In genomic region chr2:120866561-120866960, GRCm38 (mm10) we compare ENCODE assay signal across 8 mouse cellular contexts. TPM values are rescaled to one million over a fixed set of nuclear protein-coding genes. Genes with fewer than 3 reads are reported as not detected.
DNase-seq lines count a peak whose midpoint lies in the region; ATAC-seq and TF ChIP-seq lines count a peak whose summit lies in the region.

No protein-coding gene starts in this region.

- no peaks in the 10 kb centered on the region for H3K79me2 ChIP-seq in heart, adult 2 months (replicated peaks; ENCODE audit: control insufficient read depth, insufficient read depth, low read length)

- H3K9ac ChIP-seq in heart, adult 2 months (ENCODE audit: low read depth, low read length) = no peak overlapping the region
- no peak overlapping the region for H3K9ac ChIP-seq in midbrain, embryonic 14.5 days (replicated peaks; ENCODE audit: low read length)
- no peak overlapping the region for H3K9ac ChIP-seq in midbrain, embryonic 13.5 days (replicated peaks)

- peaks cover 9% of the 10 kb centered on the region for H3K36me3 ChIP-seq in heart, adult 2 months (ENCODE audit: control insufficient read depth, insufficient read depth, low read length)
- H3K36me3 ChIP-seq in midbrain, embryonic 14.5 days (ENCODE audit: control insufficient read depth, insufficient read depth, low read length) = peaks cover 70% of the 10 kb centered on the region
- peaks cover 73% of the 10 kb centered on the region for H3K36me3 ChIP-seq in midbrain, embryonic 13.5 days

- H3K4me2 ChIP-seq in midbrain, embryonic 14.5 days (ENCODE audit: low read length) = no peak overlapping the region
- H3K4me2 ChIP-seq in midbrain, embryonic 13.5 days (replicated peaks) = no peak overlapping the region

- TF ChIP-seq EP300 in heart, adult 2 months (IDR thresholded peaks at IDR 0.05; ENCODE audit: insufficient read depth, low read depth, low read length) = no peak

- intact Hi-C loops in heart, adult 2 months (cut with DNase I) = loop anchor here (5.0 kb wide), 1 partner anchor 384 kb away; no protein-coding TSS in a partner anchor
- intact Hi-C loops in heart, postnatal 25 days (cut with DNase I) = loop anchor here (2.0 to 5.0 kb wide), 2 partner anchors 139 to 388 kb away; no protein-coding TSS in a partner anchor

- ATAC-seq in midbrain, embryonic 14.5 days (ENCODE audit: low FRiP score, low TSS enrichment) = no peak
- no peak for ATAC-seq in midbrain, embryonic 13.5 days
- ATAC-seq in activated CD4-positive, CD25-positive, alpha-beta regulatory T cell, adult 4 months = peak; percentile 40
- peak; percentile 63; the same call in 1 of the 2 replicates for ATAC-seq in erythroid progenitor cell, adult 5-6 weeks (replicated peaks; ENCODE audit: low FRiP score, poor library complexity, severe bottlenecking)
- ATAC-seq in neutrophil, adult 5-6 weeks (ENCODE audit: extremely low read depth, insufficient number of reproducible peaks, low FRiP score, poor library complexity, severe bottlenecking) = 0 out of 2 replicates have a peak, but pooled peaks have one; percentile 30

- WGBS in heart, adult 2 months = 6% methylated on average over 1 of the region's 1 CpGs
- WGBS in midbrain, embryonic 14.5 days = 36% methylated on average over 1 of the region's 1 CpGs
- 37% methylated on average over 1 of the region's 1 CpGs for WGBS in midbrain, embryonic 13.5 days

- peak; percentile 74 for TF ChIP-seq CTCF in heart, adult 2 months (IDR thresholded peaks at IDR 0.05)

- no peaks in the 10 kb centered on the region for H3K9me3 ChIP-seq in midbrain, embryonic 14.5 days (ENCODE audit: control insufficient read depth, low read length)
- H3K9me3 ChIP-seq in midbrain, embryonic 13.5 days = no peaks in the 10 kb centered on the region

- peak in 1 of 2 experiments; percentile 40 for DNase-seq in heart, adult 2 months
- DNase-seq in heart, postnatal 25 days (ENCODE audit: low spot score) = no peak
- peak; percentile 71 for DNase-seq in midbrain, embryonic 14.5 days
- no peak for DNase-seq in Muller cell, postnatal 12 days (ENCODE audit: inconsistent ontology term)

- H3K27ac ChIP-seq in heart, adult 2 months = no peak overlapping the region
- no peak overlapping the region for H3K27ac ChIP-seq in midbrain, embryonic 14.5 days (replicated peaks; ENCODE audit: low read depth, low read length)
- no peak overlapping the region for H3K27ac ChIP-seq in midbrain, embryonic 13.5 days

- H3K4me1 ChIP-seq in heart, adult 2 months (ENCODE audit: control insufficient read depth, insufficient read depth, low read length) = 0 out of 2 replicates have a peak, but pooled peaks cover 2% of the 10 kb centered on the region
- no peaks in the 10 kb centered on the region for H3K4me1 ChIP-seq in midbrain, embryonic 14.5 days (ENCODE audit: control insufficient read depth, insufficient read depth, low read length)
- H3K4me1 ChIP-seq in midbrain, embryonic 13.5 days (replicated peaks) = no peaks in the 10 kb centered on the region

- no peak for TF ChIP-seq POLR2A in heart, adult 2 months (IDR thresholded peaks at IDR 0.05; ENCODE audit: insufficient read depth, low read depth, low read length)

- no peaks in the 10 kb centered on the region for H3K27me3 ChIP-seq in heart, adult 2 months (ENCODE audit: control insufficient read depth, insufficient read depth, low read length)
- H3K27me3 ChIP-seq in midbrain, embryonic 14.5 days (ENCODE audit: control insufficient read depth, insufficient read depth, low read length) = no peaks in the 10 kb centered on the region
- H3K27me3 ChIP-seq in midbrain, embryonic 13.5 days = no peaks in the 10 kb centered on the region

- no peak overlapping the region for H3K4me3 ChIP-seq in heart, adult 2 months
- H3K4me3 ChIP-seq in midbrain, embryonic 14.5 days (replicated peaks; ENCODE audit: low read depth, low read length) = no peak overlapping the region
- H3K4me3 ChIP-seq in midbrain, embryonic 13.5 days (replicated peaks) = no peak overlapping the region

RNA-seq across cellular contexts. Expression of gene Ttbk2, which starts 16.2 kb away (rescaled TPM):
- total RNA-seq in heart, adult 2 months (2021) = 10 to 100 TPM; 12.6 to 13.3 TPM
- polyA plus RNA-seq in heart, adult 2 months (2012; rRNA removed) = 2.0 and 3.4 TPM in 2 replicates
- 10 to 100 TPM; 12.4 to 15.4 TPM for total RNA-seq in heart, postnatal 25 days (2021)
- 14.1 and 15.9 TPM in 2 replicates for polyA plus RNA-seq in midbrain, embryonic 14.5 days (2014; fragmentation: Nextera tagmentation; extraction: Ambion mirVana)
- 11.2 and 12.0 TPM in 2 replicates for polyA plus RNA-seq in midbrain, embryonic 13.5 days (2015; fragmentation: Nextera tagmentation; extraction: Ambion mirVana)
- polyA plus RNA-seq in activated CD4-positive, CD25-positive, alpha-beta regulatory T cell, adult 4 months (2017; shearing (Covaris generic)) = under 1 TPM; 0.67 to 0.85 TPM
- 0.72 and 1.7 TPM in 2 replicates for total RNA-seq in erythroid progenitor cell, adult 5-6 weeks (2015; ENCODE audit: low replicate concordance)
- 2.4 and 3.0 TPM in 2 replicates for total RNA-seq in erythroid progenitor cell, adult 5-6 weeks (2017; ENCODE audit: low replicate concordance)
- 4.1 and 5.2 TPM in 2 replicates for total RNA-seq in neutrophil, adult 5-6 weeks (2017)

RNA-seq across cellular contexts. Expression of gene Cdan1, which starts 16.6 kb away (rescaled TPM):
- total RNA-seq in heart, adult 2 months (2021) = 10 to 100 TPM in 1 of 2 experiments, 1 to 10 TPM in 1; 9.8 to 12.8 TPM
- 14.0 and 15.0 TPM in 2 replicates for polyA plus RNA-seq in heart, adult 2 months (2012; rRNA removed)
- 10 to 100 TPM; 10.5 to 11.1 TPM for total RNA-seq in heart, postnatal 25 days (2021)
- polyA plus RNA-seq in midbrain, embryonic 14.5 days (2014; fragmentation: Nextera tagmentation; extraction: Ambion mirVana) = 7.6 and 7.7 TPM in 2 replicates
- 4.8 and 5.7 TPM in 2 replicates for polyA plus RNA-seq in midbrain, embryonic 13.5 days (2015; fragmentation: Nextera tagmentation; extraction: Ambion mirVana)
- 1 to 10 TPM; 6.1 to 6.5 TPM for polyA plus RNA-seq in activated CD4-positive, CD25-positive, alpha-beta regulatory T cell, adult 4 months (2017; shearing (Covaris generic))
- total RNA-seq in erythroid progenitor cell, adult 5-6 weeks (2015; ENCODE audit: low replicate concordance) = 67.0 and 68.7 TPM in 2 replicates
- 76.3 and 114 TPM in 2 replicates for total RNA-seq in erythroid progenitor cell, adult 5-6 weeks (2017; ENCODE audit: low replicate concordance)
- 19.0 and 19.8 TPM in 2 replicates for total RNA-seq in neutrophil, adult 5-6 weeks (2017)

Comparison
In these comparisons a context has a peak if more than half of its experiments do, and no peak if none do; other contexts are left out.
1. ATAC-seq: peak in activated CD4-positive, CD25-positive, alpha-beta regulatory T cell, adult 4 months (single experiment), erythroid progenitor cell, adult 5-6 weeks (single experiment) and neutrophil, adult 5-6 weeks (single experiment); none in midbrain, embryonic 14.5 days (single experiment) and midbrain, embryonic 13.5 days (single experiment).